Mouse (Mus musculus) c-Kit-positive CD71-positive TER-119-positive erythroid progenitor cells, embryonic 14.5 days (primary cell): ENCODE data around the gene Afap1.

Experiments
- DNase-seq: peaks from one replicate; pipeline ENCODE4 v3.0.0-alpha.2; 2013; ENCODE audit warnings: low spot score

Afap1 gene

DNA sequence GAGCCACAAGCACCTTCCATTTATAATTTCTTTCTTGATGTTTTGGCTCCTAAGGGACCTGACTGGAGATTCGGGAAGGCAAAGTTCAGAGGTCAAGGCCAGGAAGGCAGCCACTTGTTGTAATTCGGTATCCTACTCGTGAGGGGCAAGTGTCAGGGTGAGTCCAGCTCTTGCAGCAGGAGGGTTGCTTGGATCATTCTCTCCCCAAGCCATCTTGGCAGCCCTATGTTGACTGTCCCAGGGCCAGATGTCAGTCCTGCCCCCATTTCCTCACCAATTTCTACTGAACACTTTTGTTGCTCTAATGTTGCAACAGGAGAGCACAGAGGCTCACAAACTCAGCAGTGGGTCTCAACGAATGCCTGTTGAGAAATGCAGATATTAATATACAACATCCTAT, 5.0 kb downstream of the Afap1 start:
- DNase-seq = no peak

DNA sequence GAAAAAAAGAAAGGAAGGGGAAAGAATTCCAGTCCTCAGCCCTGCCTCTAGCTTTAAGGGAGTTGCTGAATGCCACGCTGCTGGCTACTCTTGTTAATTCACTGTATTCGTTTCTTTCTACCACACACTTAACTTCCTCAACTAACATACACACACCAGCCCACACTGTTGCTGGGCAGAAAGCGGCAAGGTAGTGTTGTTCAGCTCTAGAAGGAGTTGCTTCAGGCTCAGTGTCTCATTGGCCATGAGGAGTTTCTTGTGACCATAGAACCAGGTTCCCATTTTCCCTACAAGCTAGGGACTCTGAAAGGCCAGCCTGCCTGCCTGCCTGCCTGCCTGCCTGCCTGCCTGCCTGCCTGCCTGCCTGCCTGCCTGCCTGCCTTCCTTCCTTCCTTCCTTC, 5.9 kb downstream of the Afap1 start:
- no peak for DNase-seq

DNA sequence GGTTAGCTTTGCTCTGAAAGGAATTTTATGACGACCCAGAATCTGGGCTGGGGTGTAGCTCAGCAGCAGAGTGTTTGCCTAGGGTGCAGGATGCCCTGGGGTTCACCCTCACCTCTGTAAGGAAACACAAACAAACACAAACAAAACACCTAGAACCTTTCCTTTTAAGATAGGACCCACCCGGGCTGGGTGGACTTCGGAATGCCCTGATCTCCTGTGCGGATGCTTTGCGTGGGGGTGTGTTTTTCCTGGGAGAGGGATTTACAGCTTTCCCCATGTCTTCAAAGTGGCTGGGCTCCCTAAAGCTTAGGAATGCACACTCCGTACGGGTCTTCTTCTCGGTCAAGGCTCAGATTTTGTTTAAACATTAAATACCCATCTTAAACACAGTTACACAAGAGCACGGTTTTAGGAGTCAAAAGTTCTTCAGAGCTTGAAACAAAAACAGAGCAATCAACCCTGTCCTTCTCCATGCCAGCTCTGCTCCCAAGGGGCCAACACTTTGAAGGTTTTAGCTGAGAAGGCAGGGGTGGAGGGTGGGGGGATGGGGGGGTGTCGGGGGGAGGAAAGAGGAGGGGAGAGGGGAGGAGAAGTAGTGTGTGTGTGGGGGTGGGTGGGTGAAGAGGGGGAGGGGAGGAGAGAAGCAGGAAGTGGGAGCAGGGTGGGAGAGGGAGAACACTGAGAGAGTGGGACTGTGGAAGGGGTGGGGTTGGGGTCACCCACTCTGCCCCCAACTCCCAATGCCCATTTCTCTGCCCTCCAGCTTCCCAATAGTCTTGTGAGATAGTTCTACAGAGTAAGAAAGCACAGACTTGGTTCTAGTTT, 7.5 kb downstream of the Afap1 start:
- DNase-seq = no peak

DNA sequence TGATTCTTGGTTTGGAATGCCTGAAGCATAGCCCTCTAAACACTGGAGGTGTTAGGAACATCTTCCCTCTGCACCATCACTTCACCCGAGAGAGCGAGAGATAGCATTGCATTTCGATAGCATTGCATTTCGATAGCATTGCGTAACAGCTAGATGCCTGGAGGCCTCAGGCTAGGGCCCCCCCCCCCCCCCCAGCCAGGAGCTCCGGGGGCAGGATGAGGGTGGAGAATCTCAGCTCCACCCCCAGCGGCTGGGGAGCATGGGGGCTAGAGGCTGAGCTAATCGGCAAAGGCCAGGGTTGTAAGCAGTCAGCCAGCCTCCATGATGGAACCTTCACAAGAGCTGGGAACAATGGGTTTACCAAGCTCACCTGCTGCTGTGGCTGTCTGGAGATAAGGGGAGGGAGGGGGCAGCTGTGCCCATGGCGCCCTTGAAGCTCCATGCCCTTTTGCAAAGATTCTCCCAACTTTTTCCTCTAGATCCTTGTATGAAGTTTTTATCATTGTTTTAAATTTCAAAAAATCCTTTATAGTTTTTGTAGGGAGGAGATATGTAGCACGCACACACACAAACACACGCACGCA, 8.2 kb downstream of the Afap1 start:
- no peak for DNase-seq

DNA sequence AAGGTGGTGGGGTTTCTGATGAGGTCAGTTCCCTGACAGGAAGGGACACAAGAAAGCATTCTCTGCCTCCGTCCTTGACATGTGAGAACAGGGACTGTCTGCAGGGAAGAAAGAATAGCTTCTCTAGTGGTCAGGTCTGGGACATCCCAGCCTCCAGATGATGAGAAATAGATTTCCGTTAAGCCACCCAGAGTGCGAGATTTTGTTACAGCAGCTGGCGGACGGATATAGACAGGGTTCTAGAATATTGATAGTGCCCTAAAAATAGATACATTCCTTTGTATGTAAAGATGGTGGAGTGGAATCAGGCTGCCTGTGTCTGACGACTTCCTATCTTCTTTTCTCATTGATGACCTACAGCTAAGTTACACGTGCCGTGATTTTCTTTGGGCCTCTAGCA, 10.3 kb downstream of the Afap1 start:
- DNase-seq = no peak

DNA sequence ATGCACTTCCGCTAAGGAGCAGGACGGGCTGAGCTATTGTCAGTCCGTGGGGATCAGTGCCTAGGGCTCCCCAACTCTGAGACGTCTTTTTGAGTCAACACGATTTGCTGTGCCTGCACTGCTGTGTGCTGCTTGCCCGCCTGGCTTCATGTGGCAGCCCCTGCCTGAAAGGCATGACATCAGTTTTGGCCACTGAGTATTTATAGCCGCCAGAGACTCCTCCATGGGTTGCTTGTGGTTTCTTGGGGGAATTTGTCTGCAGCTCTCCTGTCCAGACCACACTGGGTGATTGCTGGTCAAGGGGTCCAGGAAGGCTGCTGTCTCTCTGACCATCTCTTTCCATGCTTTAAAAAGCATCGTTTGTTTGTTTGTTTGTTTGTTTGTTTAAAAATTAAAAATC, 12.2 kb downstream of the Afap1 start:
- no peak for DNase-seq

DNA sequence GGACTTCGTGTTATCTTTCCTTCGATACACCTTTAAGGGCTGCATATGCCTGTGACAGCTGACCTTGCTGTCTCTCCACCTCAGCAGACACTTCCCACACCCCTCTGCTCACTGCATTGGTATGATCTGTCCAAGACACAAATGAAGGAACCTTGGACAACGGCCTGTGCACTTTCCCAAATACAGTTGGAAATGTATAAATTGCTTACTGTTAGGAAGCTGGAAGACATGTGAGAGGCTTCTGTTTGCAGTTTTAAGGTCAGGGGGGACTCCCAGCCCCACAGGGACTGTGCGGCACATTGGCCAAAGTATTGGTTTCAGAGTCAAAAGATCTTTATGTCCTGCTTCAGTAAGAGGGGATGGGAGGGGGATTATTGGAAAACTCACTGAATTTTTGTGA, 14.0 kb downstream of the Afap1 start:
- no peak for DNase-seq

DNA sequence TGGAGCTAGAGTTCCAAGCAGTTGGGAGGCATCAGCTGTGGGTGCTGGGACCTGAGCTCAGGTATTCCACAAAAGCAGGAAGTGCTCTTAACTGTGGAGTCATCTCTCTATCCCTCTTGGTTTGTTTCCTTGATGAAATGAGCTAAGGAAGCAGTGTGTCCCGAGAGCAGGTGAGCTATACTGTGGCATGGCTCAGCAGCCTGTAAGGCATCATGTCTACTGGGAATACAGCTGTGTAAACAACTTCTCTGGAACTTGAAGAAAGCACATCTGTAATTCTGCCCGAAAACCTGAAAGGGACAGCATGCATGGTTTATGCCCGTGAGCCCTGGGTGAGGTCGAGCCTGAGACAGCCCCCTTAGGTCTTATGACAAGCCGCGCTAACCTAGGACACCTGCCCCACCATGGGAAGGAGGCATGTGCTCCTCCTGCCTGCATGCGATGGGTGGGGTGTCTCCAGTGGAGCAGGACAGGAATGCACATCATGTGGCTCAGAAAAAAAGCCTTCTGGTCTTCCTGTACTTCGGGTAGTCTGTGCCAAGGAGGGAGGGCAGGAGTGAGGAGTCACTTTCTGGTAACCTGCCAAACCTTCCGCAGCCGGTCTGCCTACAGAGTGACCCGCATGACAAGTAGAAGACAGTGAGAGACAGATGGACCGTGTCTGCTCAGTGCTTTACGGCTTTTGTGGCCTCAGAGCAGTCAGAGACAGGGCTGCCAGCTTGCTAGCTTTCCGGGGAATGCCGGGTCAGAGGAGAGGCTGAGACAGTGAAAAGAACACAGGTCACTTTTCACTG, 14.7 kb downstream of the Afap1 start:
- DNase-seq = no peak

DNA sequence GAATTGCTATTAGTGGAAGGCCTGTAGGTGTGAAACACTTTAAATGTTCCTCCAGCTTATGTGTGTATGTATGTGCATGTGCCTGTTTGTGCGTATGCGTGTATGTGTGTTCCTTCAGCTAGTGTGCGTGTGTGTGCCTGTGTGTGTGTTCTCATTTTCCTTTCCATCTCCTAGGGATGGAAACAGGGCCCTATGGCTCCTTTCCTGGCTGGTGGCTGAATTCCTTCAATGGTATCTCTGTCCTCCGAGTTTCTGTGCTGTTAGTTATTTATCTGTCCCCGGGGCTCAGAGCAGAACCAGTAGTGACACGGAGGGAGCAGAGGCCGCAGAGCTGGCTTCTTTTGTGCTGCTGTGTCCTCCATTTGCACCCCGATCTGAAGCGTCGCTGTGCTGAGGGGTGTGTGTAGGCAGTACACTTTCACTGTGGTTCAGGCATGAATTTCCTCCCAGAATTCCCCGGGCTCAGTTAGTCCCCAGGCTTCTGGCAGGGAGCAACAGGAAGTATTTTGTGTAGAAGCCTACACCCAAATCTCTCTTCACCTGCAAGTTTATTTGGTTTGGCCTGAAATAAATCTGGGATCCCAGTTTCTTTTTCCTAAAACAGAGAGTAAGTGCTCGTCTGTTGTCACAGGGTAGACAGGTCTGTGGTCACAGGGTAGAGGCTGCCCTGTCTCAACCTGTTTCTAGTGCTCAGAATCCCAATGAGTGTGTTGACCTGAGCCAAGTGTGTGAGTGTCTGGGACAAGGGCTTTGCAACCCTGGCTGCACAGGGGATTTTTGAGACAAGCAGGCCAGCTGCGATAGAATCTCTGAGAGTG, 15.7 kb downstream of the Afap1 start:
- DNase-seq = no peak

DNA sequence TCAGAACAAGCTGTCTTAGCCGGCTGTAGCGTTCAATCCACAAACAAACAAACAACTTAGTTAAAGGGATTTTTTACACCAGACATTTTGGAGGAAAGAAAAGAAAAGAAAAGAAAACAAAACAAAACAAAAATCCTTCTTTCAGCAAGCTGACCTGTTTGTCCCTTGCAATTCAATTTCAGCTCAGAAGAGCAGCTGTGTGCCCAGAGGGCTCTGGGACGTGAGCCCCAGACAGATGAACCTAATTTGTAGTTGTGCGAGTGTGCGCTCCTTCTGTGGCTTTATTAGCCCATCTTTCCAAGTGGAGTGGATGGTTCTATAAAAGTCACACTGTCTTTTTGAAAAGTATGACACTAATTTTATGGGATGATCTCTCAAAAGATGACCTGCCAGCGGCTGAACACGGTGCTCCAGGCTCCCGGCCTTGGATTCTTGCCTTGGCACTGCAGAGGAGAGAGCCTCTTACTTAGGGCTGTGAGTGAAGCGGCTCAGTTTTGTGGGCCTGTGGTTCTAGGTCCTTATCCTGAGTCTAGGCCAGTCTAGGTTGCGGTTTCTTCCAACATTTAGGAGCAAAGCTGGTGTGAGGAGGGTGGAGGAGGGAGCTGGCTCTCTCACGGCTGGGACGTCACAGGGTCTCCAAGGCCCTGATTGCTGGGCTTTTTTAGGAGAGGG, 22.6 kb downstream of the Afap1 start:
- DNase-seq = no peak

DNA sequence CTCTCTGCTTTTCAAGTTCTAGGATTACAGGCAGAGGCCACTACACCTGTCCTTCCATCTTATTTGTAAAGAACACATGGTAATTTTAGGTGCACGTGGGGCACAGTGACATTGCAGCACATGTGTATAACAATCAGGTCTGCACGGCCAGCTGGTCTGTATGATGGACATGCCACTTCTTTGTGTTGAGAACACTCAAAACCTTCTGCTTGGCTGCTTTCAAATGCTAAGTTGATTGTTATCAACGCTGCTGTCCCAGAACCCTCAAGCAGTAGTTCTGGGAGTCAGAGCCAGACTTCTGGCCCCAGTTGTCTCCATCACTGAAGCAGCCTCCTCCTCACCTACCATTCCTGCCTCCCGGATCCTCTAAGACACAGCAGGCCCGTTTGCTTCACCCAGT, 23.5 kb downstream of the Afap1 start:
- no peak for DNase-seq

DNA sequence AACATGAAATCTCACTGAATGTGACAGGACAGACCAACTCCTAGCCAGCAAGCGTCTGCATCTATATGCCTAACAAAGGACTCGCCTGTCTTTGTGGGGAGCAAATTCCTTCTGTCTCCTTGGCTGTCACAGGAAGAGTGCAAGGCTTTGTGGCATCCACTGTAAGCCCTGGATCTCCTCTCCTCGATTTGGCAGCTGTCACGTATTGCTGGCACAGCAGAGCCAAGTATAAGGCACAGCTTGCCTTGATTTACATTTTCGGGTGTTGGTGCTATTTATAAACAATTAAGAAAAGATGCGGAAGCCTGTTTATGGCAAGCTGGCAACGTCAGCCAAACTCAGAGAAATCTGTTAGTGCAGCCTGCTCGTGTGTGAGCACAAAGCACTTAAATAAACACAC, 25.3 kb downstream of the Afap1 start:
- no peak for DNase-seq

DNA sequence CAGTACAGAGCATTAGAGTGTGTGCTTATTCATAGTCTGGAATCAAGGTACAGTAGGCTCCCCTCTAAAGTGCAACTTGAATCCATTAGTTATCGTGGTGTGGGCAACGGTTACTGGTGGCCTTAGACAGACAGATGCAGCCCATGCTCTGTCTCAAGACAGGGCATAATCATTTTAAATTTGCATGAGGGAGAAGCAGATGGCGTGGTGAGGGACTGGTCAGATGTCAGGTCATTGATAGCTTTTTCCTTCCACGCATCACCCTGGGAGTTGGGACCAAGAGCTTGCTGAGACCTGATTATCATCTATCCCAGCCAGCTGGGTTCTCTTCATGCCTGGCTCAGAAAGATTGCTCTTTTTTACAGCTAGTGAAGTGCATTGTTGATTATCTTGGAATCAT, 27.0 kb downstream of the Afap1 start:
- DNase-seq = no peak

DNA sequence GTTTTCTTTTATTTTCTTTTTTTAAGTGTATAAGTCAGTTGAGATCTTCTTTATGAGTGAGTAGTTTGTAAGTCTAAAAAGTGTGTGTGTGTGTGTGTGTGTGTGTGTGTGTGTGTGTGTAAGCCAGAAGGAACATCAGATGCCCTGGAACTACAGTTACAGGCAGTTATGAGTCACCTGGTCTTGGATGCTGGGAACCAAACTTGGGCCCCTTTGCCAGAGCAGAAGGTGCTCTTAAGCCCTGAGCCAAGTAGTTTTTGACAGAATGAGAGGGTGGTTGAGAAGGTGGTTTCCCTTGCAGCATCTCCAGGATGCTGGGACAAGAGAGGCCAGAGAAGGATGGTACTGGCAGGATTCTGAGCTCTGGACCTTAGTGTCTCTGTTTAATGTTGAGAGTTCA, 27.4 kb downstream of the Afap1 start:
- no peak for DNase-seq

DNA sequence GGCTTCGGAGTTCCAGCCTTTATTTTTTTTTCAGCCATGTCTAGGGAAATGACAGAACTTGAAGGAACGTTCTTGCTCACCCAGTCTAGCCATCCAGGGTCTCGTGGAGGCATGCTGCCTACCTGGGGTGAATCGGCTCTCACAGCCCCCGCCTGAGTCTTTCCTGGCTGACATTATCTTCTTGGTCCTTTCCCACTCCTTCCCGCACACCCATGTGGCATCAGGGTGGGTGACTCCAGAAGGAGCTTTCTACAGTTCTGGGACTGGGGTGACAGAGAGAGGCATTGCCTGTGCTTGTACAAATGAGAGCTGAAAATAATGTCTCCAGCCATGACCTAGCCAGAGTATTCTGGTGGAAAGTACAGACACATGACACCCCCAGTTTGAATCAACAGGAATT, 28.0 kb downstream of the Afap1 start:
- DNase-seq = no peak

DNA sequence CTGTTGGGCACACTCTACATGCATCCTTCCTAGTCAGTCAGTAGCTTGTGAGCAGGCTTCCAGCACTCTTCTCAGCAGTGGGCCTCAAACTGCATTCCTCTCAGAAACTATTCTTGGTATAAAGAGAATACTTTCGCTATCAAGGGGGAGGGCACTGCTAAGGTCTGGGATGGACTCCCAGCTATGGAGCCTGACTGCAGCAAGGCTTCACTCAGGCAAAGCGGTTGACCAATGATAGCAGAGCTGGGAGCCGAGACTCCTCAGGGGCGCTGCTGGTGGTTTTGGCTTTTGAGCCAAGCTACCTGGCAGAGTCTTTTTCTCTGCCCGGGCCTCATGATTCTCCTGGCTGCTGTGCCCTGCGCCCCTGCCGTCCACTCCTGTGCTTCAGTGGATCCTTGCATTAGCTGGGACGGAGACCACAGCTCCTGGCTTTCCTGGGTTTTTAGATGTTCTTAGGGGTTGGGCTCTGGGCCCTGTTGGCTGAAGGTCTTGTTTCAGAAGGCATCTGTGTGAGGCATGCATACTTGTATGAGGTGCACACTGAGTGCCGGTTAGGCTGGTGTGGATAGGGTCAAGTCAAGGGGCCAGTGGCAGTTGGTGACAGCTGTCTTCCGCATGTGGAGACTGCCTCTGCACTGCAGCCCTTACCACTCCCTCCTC, 28.6 kb downstream of the Afap1 start:
- no peak for DNase-seq

DNA sequence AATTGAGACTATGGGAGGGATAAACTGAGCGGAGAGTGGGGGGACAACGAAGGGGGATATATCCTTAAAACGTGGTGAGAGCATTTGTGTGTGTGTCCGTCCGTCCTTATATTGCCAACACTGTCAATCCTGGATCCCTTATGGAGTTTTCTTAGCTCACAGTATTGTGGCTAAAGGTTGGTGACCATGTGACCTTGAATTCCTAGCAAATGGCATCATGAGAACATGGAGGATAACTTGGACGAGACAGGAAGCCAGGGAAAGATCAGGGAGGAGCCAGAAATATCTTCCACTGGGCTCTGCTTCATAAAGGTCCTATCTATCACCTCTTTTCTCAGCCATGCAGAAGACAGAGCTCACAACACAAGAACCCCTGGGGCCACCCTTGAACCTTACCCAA, 30.3 kb downstream of the Afap1 start:
- DNase-seq = no peak

DNA sequence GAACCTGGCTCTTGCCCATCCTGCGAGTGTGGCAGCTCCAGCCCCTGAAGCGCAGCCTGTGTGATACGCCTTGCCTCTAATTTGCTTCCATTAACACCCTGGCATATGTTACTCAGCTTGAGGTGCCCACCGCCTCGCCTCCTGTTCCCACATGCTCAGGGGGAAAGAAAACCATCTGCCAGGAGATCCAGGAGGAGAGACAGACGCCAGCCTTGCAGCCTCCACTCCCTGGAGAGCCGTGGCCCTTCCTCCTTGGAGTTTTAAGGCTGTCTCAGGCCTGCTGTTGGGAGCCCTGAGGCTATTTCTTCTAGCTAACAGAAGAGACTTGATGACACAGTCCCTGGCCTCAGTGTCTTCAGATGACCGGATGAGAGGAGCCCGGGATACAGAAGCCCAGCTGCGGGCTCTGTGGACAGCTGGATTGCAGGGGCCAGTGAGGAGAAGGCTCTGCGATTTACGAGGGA, 32.1 kb downstream of the Afap1 start:
- DNase-seq = no peak

DNA sequence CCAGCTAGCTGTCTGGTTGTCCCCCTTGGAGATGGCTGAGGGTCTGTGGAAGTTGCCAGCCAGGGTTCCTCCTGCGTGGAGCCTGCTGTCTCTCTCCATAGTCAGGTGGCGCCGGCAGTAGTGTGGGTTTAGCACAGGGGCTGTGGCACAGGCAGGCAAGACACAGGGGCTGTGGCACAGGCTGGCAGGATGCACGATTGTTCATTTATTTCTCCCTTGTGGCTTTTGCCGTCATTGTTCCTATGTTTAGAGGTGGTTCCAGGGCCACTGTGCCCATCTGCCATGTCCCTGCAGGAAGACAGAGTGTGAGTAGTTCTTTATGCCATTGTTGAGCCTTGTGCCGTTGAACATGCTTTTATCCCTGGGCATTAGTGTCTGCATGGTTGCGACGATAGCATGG, 33.4 kb downstream of the Afap1 start:
- DNase-seq = no peak

DNA sequence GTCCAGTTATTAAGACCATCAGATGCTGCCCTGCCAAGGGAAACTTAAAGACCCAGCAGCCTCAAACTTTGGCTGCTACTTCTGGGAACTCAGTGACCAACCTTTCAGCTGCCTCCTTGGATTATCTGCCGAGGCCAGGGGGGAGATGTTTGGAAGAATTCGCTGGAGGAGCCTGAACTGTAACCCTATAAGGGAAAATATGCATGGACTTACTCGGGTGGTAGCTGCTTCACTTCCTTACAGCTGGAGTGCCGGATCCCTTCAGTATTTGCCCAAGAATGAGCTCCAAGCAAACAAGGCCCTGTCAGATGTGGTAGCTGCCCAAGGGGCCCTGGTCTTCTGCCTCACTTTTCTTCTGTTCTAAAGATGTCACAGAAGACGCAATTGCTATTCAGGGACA, 38.2 kb downstream of the Afap1 start:
- no peak for DNase-seq

DNA sequence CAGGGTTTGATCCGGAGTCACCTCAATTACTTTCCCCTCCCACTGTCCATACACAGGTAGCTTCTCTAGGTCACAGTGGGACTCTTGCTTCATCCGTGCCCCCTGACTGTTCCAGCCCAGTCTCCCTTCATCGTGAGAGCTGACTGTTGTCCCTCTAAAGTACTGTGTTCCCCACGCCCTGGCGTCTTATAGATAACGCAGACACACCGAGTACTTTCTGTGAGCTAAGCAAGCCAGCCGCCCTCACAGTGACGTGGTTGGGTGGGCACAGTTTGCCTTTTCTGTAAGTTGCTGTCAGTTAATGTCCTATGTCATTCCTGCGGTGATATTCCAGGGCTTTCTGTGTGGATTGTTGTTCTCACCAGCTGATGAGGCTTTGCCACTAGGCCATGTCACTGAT, 39.9 kb downstream of the Afap1 start:
- no peak for DNase-seq
